Mouse (Mus musculus) hindbrain, embryonic 14.5 days (tissue): ENCODE measurements around the gene Fndc9. TPM values are rescaled to one million over a fixed set of nuclear protein-coding genes. Genes with fewer than 3 reads are reported as not detected.
A peak's percentile ranks its signal among the peaks of the same experiment; 100 is the strongest.

Experiments used
- ATAC-seq: fragments of 200-750 bp; cut with Nextera tagmentation; 2 replicates; pipeline ENCODE4 v1.8.0; 2017; ENCODE audit warnings: moderate number of reproducible peaks, mild to moderate bottlenecking, moderate TSS enrichment, moderate library complexity; ENCODE audit not compliant: low FRiP score
- DNase-seq: peaks from one replicate; pipeline ENCODE4 v3.0.0-alpha.2; 2015; ENCODE audit warnings: low spot score
- H3K27ac ChIP-seq: fragments of 300-500 bp; sonication (generic); 2 replicates; pipeline ENCODE4 v1.5.1; 2014; ENCODE audit warnings: mild to moderate bottlenecking, moderate library complexity
- H3K27me3 ChIP-seq: fragments of 300-500 bp; sonication (generic); 2 replicates; pipeline ENCODE4 v1.6.1; 2014; ENCODE audit warnings: mild to moderate bottlenecking, low read length, mixed read lengths; ENCODE audit not compliant: control insufficient read depth, insufficient read depth
- H3K36me3 ChIP-seq: fragments of 300-500 bp; sonication (generic); replicated peaks from 2 replicates; pipeline ENCODE4 v1.6.1; 2014; ENCODE audit not compliant: control insufficient read depth, insufficient read depth
- H3K4me1 ChIP-seq: fragments of 300-500 bp; sonication (generic); replicated peaks from 2 replicates; pipeline ENCODE4 v1.6.1; 2014; ENCODE audit warnings: antibody characterized with exemption, low read length, mixed read lengths; ENCODE audit not compliant: control insufficient read depth, insufficient read depth
- H3K4me2 ChIP-seq: fragments of 300-500 bp; sonication (generic); replicated peaks from 2 replicates; pipeline ENCODE4 v1.6.1; 2014; ENCODE audit warnings: mild to moderate bottlenecking, moderate library complexity
- H3K4me3 ChIP-seq: fragments of 300-500 bp; sonication (generic); replicated peaks from 2 replicates; pipeline ENCODE4 v1.5.1; 2014; ENCODE audit warnings: mild to moderate bottlenecking, low read length
- H3K9ac ChIP-seq: fragments of 300-500 bp; sonication (generic); 2 replicates; pipeline ENCODE4 v1.6.1; 2014
- H3K9me3 ChIP-seq: fragments of 300-500 bp; sonication (generic); 2 replicates; pipeline ENCODE4 v1.6.1; 2016; ENCODE audit warnings: low read length; ENCODE audit not compliant: control insufficient read depth
- WGBS: fragments of 180-500 bp; shearing (Covaris S2); extraction: QIAGEN DNeasy Blood & Tissue Kit; methylation state at CpG from one replicate; pipeline ENCODE4 v1.1.7; 2014; 5-methylcytosine and 5-hydroxymethylcytosine counted together
- polyA plus RNA-seq: library from polyadenylated mRNA; unstranded; fragments of >200 nt; fragmentation: Nextera tagmentation; extraction: Ambion mirVana; gene quantifications from 2 replicates; pipeline ENCODE4 v1.2.1, GENCODE M21; 2014

The Fndc9 gene
- polyA plus RNA-seq, 1 experiment from 2014 or later: 2.8 TPM

DNA sequence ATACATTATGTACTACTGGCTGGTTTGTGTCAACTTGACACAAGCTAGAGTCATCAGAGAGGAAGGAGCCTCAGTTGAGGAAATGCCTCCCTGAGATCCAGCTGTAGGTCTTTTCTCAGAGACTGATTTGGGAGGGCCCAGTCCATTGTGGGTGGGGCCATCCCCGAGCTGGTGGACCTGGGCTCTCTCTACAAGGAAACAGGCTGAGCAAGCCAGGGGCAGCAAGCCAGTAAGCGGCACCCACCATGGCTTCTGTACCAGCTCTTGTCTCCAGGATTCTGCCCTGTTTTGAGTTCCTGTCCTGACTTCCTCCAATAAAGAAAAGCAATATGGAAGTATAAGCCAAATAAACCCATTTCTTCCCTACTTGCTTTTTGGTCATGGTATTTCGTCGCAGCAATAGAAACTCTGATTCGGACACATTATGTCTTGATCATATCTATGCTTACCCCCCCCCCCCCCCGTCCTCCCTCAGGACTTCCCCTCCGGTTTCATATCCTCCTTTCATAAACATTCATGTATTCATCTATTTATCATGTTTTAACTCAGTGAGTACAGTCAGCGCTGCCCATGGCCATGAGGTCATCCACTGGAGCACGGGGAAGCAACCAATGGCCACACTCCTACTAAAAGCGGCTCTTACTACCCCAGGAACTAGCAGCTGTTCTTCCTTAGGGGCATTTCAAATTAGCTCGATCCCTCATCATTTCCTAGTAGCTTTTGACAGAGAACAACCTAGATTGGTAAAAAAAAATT lies 29.9 kb downstream of the Fndc9 start:
- 91% methylated on average over 11 of the region's 11 CpGs for WGBS
- H3K4me3 ChIP-seq: no peak overlapping the region
- H3K27ac ChIP-seq: no peak overlapping the region
- H3K4me1 ChIP-seq: no peaks in the 10 kb centered on the region
- DNase-seq (no peak), ATAC-seq (no peak)
- H3K4me2 ChIP-seq: no peak overlapping the region
- peaks cover 93% of the 10 kb centered on the region for H3K36me3 ChIP-seq
- H3K9me3 ChIP-seq: no peaks in the 10 kb centered on the region
- no peak overlapping the region for H3K9ac ChIP-seq
- H3K27me3 ChIP-seq: no peaks in the 10 kb centered on the region

GRCm38 (mm10) chr11:46268991-46269390 lies 33.7 kb downstream of the Fndc9 start:
- peak; percentile 82 for DNase-seq
- Histone ChIP-seq H3K9ac (no peak overlapping the region), H3K36me3 (peaks cover 89% of the 10 kb centered on the region), H3K4me2 (no peak overlapping the region), H3K9me3 (no peaks in the 10 kb centered on the region), H3K27ac (no peak overlapping the region), H3K27me3 (no peaks in the 10 kb centered on the region), H3K4me3 (no peak overlapping the region), H3K4me1 (no peaks in the 10 kb centered on the region)
- 22% methylated on average over 7 of the region's 7 CpGs for WGBS
- peak; percentile 76 for ATAC-seq

GRCm38 (mm10) chr11:46269391-46269790 lies 34.1 kb downstream of the Fndc9 start:
- Histone ChIP-seq H3K4me3 (no peak overlapping the region), H3K36me3 (peaks cover 89% of the 10 kb centered on the region), H3K27ac (no peak overlapping the region), H3K4me2 (no peak overlapping the region), H3K4me1 (no peaks in the 10 kb centered on the region), H3K9ac (no peak overlapping the region), H3K27me3 (no peaks in the 10 kb centered on the region), H3K9me3 (no peaks in the 10 kb centered on the region)
- no peak for DNase-seq
- 81% methylated on average over 9 of the region's 9 CpGs for WGBS
- ATAC-seq: no peak

GRCm38 (mm10) chr11:46269893-46270292 lies 34.6 kb downstream of the Fndc9 start:
- WGBS: 77% methylated on average over 3 of the region's 3 CpGs
- ATAC-seq: no peak
- H3K9me3 ChIP-seq: no peaks in the 10 kb centered on the region

DNA sequence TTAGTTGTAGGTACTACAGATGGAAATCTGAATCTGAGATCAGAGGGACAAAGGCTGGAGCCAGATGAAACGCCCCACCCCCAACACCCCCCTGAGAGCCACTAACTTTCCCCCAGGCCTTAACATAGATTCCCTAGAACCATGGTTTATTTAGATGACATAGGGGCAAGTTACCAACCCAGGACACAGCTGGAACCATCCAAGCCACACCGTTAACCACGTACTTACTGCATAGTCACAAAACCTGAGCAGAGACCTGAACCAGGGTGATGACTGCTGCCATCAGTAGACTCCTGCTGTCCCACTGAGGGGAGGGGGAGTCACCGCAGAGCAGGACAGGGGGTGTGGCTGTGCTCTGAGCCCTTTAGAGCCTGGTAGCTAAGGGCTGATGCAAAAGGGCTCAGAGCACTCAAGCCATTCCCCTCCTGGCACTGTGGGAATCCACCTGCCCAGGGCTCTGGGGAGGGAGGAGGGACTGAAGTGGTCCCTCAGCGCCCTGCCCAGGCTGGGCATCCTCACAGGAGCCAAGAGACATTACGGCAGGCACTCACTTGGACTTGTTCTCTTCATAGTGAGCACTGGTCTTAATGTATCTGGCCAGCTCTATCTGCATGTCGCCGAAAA lies 36.8 kb downstream of the Fndc9 start:
- Histone ChIP-seq H3K9me3 (no peaks in the 10 kb centered on the region), H3K9ac (no peak overlapping the region), H3K27ac (no peak overlapping the region), H3K36me3 (peaks cover 85% of the 10 kb centered on the region), H3K4me1 (no peaks in the 10 kb centered on the region), H3K4me3 (no peak overlapping the region), H3K4me2 (no peak overlapping the region), H3K27me3 (no peaks in the 10 kb centered on the region)
- WGBS: 73% methylated on average over 8 of the region's 8 CpGs
- DNase-seq (no peak), ATAC-seq (no peak)

More at GRCm38 (mm10) chr11:46269893-46270292, 34.6 kb downstream of the Fndc9 start:
- Histone ChIP-seq H3K9ac (no peak overlapping the region), H3K4me1 (no peaks in the 10 kb centered on the region), H3K4me2 (no peak overlapping the region), H3K27me3 (no peaks in the 10 kb centered on the region), H3K27ac (no peak overlapping the region), H3K4me3 (no peak overlapping the region), H3K36me3 (peaks cover 89% of the 10 kb centered on the region)
- DNase-seq: no peak

GRCm38 (mm10) chr11:46273969-46274368 lies 38.6 kb downstream of the Fndc9 start:
- Histone ChIP-seq H3K4me2 (no peak overlapping the region), H3K9ac (no peak overlapping the region), H3K27me3 (no peaks in the 10 kb centered on the region), H3K9me3 (no peaks in the 10 kb centered on the region), H3K4me1 (no peaks in the 10 kb centered on the region), H3K36me3 (peaks cover 86% of the 10 kb centered on the region), H3K4me3 (no peak overlapping the region), H3K27ac (no peak overlapping the region)
- DNase-seq (no peak), ATAC-seq (no peak)
- 97% methylated on average over 3 of the region's 3 CpGs for WGBS

DNA sequence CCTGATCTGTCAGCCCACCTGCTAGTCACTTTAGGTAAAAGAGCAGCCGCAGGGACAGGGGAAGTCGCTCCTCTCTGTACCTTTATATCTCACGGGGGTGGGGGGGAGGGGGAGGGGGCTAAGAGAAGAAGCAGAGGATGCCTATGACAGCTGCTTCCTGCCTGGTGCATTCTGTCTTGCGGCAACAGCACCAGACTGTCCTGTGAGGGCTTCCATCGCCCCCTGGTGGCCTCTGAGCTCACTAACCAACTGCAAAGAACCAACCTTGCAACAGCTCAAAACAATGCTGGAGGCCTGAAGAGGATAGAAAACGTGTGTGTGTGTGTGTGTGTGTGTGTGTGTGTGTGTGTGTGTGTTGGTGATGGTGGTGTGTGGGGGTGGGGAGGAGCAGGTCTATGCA lies 40.0 kb downstream of the Fndc9 start:
- ATAC-seq (peak; percentile 72; the same call in 1 of the 2 replicates), DNase-seq (peak; percentile 78)
- Histone ChIP-seq H3K9ac (no peak overlapping the region), H3K4me2 (no peak overlapping the region), H3K4me3 (no peak overlapping the region), H3K36me3 (peaks cover 88% of the 10 kb centered on the region), H3K27ac (no peak overlapping the region), H3K4me1 (no peaks in the 10 kb centered on the region), H3K9me3 (no peaks in the 10 kb centered on the region), H3K27me3 (no peaks in the 10 kb centered on the region)
- 13% methylated on average over 6 of the region's 6 CpGs for WGBS

DNA sequence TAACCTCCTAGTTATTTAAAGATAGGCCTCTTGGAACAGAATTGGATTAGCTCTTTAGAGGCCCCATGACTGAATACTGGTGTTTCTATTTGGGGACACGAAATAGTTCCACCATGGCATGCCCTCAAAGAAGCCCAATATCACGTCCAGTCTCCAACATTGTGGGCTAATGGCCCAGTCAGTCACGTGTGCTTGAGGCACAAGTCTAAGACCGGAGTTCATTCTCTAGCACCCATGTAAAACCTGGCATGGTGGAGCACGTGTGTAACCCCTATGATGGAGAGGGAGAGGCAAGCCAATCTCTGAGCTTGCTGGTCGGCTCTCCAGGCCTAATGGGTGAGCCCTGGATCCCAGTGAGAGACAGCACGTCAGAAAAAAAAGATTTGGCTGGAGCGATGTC lies 40.8 kb downstream of the Fndc9 start:
- H3K4me3 ChIP-seq: no peak overlapping the region
- H3K36me3 ChIP-seq: peaks cover 88% of the 10 kb centered on the region
- H3K9ac ChIP-seq: no peak overlapping the region
- WGBS: 93% methylated on average over 8 of the region's 8 CpGs
- H3K4me2 ChIP-seq: no peak overlapping the region
- no peak overlapping the region for H3K27ac ChIP-seq
- no peaks in the 10 kb centered on the region for H3K27me3 ChIP-seq
- no peak for DNase-seq
- H3K9me3 ChIP-seq: no peaks in the 10 kb centered on the region
- no peaks in the 10 kb centered on the region for H3K4me1 ChIP-seq
- ATAC-seq: no peak

DNA sequence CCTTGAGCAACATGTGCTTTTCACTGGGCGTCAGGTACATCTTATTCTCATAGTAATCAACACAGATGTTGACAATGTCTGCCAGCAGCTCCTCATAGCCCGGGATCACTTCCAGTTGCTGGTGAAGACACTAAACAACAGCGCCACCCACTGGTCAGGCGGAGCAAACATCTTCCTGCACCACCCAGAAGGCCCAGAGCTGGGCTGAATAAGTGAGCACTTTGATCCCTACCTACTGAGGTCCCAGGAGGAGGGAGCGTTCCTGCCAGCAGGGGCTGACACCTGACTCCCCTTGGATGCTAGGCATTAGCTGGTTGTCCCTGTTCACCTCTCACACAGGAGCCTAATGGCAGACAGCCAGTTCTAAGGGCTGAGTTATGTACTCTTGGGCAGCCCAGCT lies 41.4 kb downstream of the Fndc9 start:
- Histone ChIP-seq H3K27me3 (no peaks in the 10 kb centered on the region), H3K4me1 (no peaks in the 10 kb centered on the region), H3K9me3 (no peaks in the 10 kb centered on the region), H3K36me3 (peaks cover 88% of the 10 kb centered on the region), H3K27ac (no peak overlapping the region), H3K4me2 (no peak overlapping the region), H3K9ac (no peak overlapping the region), H3K4me3 (no peak overlapping the region)
- DNase-seq (no peak), ATAC-seq (0 out of 2 replicates have a peak, but pooled peaks have one; percentile 3)
- 49% methylated on average over 5 of the region's 5 CpGs for WGBS
